Mouse (Mus musculus) left cerebral cortex, postnatal 14 days (tissue): ENCODE measurements around the gene Reck. TPM values are rescaled to one million over a fixed set of nuclear protein-coding genes. Genes with fewer than 3 reads are reported as not detected.

Source experiments
- DNase-seq, 2 experiments: peaks; one replicate each; pipeline ENCODE4 v3.0.0; 2021 to 2022; ENCODE audit warnings: low spot score in 2 of 2, mixed read lengths in 1 of 2
- intact Hi-C: fragments of 180-260 bp; cut with DNase I; formaldehyde crosslinking; loops from one replicate; pipeline ENCODE4 v1.15.1; 2025
- long read RNA-seq, 2 experiments: library from polyadenylated mRNA; stranded (forward); transcript quantifications; one replicate each; pipeline ENCODE4 v2.0.0; 2021
- total RNA-seq, 2 experiments: library from RNA; stranded (reverse); gene quantifications; 2 replicates each; pipeline ENCODE4 v1.2.3; 2021

Gene Reck
- 1 to 10 TPM; 5.6 to 7.3 TPM for total RNA-seq
- long read RNA-seq, experiment 1, partial matches to known transcripts: 2 of 3 reads
- long read RNA-seq, experiment 1, other reads (novel, unspliced or antisense): 1 of 3 reads
- long read RNA-seq, experiment 2, full-length matches to known transcripts: 1 of 2 reads
- long read RNA-seq, experiment 2, partial matches to known transcripts: 0 of 2 reads
- long read RNA-seq, experiment 2, other reads (novel, unspliced or antisense): 1 of 2 reads

DNA sequence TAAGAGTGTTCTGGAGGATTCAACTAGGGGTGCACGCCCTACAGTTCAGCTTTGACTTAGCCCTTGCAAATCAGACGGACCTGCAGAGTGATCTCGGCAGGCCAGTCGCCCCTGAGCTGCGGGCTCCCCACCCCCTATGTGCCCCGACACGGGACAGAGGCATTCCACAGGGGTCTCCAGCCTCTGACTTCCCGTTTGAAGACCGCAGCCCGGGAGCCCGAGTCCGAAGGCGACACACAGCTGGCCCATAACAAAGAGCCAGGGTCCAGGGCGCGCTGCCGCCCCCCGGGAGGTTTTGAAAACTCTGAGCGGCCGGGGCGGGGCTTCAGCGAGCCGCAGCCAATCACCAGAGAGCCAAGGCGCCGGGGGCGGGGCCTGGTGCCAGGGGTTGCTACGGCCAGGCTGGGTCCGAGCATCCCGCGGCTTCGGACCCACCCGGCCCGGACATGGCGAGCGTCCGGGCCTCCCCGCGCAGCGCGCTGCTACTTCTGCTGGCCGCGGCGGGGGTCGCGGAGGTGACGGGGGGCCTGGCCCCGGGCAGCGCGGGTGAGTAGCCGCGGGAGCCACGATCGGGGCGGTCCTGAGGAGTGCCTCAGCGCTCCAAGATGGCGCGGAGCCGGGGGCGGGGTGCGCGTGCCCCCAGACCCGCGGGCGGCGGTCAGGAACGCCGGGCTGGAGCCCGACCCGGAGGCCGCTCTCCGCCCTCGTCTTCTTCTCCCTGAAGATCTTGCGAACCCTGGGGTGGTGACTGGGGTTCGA, at the start of gene Reck:
Gene Reck (plus strand): TSS at position 371 of the 759 bp plus-strand sequence.
- intact Hi-C loops: no loop called here
- DNase-seq: peak; percentile 73 to 83

DNA sequence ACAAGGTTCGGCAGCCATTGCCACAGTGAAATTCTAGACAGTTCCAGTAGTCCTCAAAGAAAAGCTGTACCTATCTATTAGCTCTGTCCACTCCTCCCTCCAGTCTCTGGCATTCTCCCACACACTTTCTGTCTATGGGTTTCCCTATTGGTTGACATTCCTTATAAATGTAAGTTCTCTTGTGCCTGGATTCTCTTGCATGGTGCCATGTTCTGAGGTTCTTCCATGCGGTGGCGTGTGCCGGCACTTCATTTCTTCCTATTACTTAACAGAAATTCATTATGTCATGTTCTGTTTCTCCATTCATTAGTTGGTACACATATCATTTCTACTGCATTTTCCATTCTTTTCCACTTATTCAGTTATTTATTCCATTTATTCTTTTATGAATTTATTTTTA, 46.5 kb upstream of the Reck start:
- DNase-seq: no peak
- intact Hi-C loops: no loop called here

DNA sequence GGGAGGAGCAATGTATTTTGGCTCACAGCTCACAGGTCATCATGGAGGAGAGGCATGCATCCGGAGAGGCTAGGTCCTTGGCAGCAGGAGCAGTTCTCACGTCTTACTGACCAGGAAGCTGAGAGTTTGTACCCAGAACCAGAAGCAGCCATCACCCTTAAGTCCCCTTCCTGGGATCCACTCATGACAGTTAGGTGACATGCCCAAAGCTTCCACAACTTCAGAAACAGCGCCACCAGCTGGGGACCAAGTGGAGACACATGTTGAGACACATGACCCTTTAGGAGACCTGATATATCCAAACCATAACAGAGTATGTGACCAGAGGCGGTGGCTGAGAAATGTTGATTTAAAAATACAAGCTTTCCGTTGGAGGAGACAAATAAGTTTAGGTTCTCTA, 43.3 kb upstream of the Reck start:
- intact Hi-C loops: no loop called here
- no peak for DNase-seq

- intact Hi-C loops: no loop called here
- DNase-seq: no peak
These were observed 41.6 kb upstream of the Reck start for GRCm38 (mm10) chr4:43833752-43834151.

- DNase-seq: no peak
- intact Hi-C loops: no loop called here
These were observed 40.6 kb upstream of the Reck start for GRCm38 (mm10) chr4:43834749-43835148.

DNA sequence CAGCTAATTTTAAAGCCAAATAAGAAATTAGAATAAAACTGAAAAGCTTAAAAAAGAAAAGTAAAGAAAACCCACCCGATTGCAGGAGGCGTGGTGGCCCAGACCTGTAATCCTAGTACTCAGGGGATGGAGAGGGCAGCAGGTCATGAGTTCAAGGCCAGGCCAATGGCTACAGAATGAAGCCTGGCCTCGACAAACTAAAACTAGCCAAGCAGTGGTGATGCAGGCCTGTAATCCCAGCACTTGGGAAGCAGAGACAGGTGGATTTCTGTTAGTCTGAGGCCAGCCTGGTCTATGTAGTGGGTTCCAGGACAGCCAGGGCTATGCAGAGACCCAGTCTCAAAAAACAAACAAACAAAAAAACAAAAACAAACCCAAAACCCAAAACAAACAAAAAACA, 37.0 kb upstream of the Reck start:
- no peak for DNase-seq
- intact Hi-C loops: no loop called here

DNA sequence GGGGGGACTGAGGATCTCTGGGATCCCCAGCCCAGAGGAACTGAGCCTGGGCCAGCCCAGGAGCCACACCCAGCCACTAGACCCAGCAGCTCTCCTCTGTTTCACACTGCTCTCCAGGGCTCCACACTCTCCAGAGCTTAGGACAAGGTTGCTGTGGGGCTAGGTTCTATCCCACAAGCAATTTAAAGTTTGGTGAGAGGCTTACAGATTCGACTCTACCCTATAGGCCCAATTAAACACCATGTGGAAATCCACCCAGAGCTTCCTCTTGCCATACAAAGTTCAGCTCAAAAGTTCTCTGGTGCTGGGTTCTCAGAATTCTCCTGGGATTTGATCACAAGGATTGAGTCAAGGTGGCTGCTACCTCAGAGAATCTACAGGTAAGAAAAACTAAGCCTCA, 35.2 kb upstream of the Reck start, which contains the start of gene Olfr157:
Gene Olfr157 (minus strand): TSS at position 101 of the 400 bp plus-strand sequence.
- no peak for DNase-seq
- intact Hi-C loops: no loop called here

GRCm38 (mm10) chr4:43851265-43851664, 24.1 kb upstream of the Reck start, which contains the start of gene Olfr155:
Gene Olfr155 (plus strand): TSS chr4:43851565.
- DNase-seq: no peak

DNA sequence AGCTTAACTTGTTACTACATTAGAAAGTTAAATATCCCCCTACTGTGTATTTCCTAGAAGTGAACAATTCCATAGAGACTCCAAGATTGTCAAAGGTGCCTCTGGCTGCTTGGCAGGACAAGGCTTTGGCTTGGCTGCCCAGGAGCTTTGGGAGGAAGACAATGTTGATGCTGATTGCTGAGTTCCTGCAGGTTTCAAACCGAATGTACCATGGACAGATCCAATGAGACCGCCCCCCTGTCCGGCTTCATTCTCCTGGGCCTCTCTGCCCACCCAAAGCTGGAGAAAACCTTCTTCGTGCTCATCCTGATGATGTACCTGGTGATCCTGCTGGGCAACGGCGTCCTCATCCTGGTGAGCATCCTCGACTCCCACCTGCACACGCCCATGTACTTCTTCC, 21.2 kb upstream of the Reck start:
- no peak for DNase-seq
- intact Hi-C loops: no loop called here

More at GRCm38 (mm10) chr4:43851265-43851664, 24.1 kb upstream of the Reck start, which contains the start of gene Olfr155:
- intact Hi-C loops: no loop called here

DNA sequence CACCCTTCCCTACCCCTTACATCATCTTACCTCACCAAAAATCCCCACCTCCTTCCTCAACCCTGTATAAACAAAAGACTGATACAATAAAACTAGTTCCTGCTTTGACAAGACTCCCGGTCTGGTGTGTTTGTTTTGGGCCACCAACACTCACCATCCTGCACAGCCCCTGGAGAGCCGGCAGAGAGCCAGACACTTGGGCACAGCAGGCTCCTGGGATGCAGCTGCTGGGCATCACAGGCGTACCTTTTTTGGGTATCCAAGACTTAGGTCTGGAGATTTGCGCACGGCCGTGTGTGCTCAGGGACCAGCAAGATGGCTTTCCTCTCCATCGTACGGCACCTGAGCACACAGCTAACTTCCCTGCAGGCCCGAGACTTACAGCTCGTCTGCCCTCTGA, 15.4 kb upstream of the Reck start:
- intact Hi-C loops: loop anchor here (2.0 to 5.0 kb wide), 2 partner anchors 38 to 97 kb away; partner anchors contain the start of gene Olfr156
- DNase-seq: no peak

- intact Hi-C loops: loop anchor here (1.0 to 5.0 kb wide), 3 partner anchors 39 to 116 kb away; partner anchors contain the start of gene Olfr156
- DNase-seq: peak; percentile 70 to 83
These were observed 14.4 kb upstream of the Reck start for GRCm38 (mm10) chr4:43860744-43861519.

DNA sequence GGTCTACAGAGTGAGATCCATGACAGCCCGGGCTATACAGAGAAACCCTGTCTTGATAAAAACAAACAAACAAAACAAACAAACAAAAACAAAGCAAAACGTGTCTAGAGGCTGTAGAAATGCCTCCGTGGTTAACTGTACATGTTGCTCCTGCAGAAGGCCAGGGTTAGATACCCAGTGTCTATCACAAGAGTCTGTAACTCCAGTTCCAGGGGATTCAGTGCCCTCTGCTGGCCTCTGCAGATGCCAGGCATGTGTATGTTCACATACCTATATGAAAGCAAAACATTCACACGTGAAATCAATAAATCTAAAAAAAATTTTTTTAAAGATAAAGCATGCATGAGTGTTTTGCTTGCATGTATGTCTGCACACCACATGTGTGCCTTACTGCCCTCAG, 12.0 kb upstream of the Reck start:
- DNase-seq: no peak
- intact Hi-C loops: loop anchor here (5.0 kb wide), 1 partner anchor 41 kb away; the partner anchor contains the start of gene Olfr156

DNA sequence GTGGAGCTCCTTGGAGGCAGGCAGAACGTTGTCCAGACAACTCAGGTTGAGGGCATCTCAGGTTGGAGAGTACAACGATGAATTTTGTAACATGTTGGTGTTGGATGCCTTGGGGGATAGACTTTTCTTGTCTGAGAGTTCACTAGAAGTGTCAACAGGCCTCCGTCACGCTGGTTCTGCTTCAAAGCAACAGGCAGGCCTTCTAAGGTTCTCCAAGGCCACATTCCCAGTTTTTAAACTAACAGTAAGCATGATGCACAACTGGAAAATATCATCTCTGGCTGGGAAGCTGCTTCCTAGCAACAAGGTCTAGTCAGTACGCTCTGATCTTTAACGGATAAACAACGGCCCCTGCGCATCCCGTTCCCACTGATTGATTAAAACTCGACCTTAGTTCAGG, 5.5 kb upstream of the Reck start:
- intact Hi-C loops: no loop called here
- no peak for DNase-seq

GRCm38 (mm10) chr4:43874501-43874900, 829 bp upstream of the Reck start:
- intact Hi-C loops: no loop called here
- no peak for DNase-seq

DNA sequence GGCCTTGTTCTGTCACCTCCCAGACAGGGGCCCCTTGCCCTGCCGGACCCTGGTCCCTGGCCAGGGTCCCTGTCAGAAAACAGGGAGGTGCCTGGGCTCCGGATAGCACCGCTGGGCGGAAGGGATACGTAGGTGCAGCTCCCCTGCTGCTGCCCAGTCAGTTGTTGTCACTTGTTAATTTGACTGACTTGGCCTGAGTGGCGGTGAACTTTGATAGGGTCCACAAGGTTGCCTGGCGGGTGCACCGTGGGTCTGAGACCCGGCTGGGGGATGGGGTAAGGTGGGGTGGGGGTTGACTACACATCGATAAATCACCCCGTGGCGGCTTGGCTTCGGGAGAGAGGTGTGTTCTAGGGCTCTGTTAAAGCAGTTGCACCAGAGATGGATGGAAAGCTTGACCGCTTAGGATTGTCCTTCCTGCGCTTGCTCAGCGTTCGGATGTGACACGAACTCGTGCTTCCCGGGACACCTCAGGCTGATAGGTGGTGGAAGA, 635 bp downstream of the Reck start:
- intact Hi-C loops: no loop called here
- peak in 1 of 2 experiments; percentile 11 for DNase-seq

GRCm38 (mm10) chr4:43877230-43877629, 1.9 kb downstream of the Reck start:
- DNase-seq: no peak
- intact Hi-C loops: no loop called here

DNA sequence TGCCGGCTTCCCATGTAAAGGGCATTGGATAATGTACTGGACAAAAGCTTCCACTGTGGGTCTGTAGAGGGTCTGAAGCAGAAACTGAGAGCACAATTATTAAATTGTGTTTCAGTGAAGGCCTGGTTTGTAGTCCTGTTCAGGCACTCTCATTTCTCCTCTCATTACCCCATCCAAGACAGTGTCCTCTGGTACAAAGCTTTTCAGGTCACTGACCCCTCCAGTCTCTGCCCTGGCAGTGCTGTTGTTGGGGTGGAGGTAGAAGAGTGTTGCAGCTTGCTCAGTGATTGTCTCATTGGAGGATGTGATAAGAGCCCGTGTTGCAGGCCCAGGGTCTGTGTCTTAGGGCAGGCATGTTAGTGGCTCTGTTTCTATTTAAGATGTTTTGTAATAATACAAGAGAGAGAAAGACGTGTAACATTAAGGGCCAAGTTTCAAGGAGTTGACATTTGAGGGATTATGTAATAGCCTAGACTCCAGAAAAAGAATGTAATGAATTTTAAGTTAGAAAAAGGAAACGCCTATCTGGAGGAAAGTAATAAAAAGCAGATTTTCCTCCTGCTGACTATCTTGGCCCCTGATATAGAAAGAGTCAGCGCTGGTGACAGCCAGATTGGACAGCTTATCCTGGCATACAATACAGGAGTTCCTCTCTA, 2.9 kb downstream of the Reck start:
- intact Hi-C loops: no loop called here
- DNase-seq: no peak

DNA sequence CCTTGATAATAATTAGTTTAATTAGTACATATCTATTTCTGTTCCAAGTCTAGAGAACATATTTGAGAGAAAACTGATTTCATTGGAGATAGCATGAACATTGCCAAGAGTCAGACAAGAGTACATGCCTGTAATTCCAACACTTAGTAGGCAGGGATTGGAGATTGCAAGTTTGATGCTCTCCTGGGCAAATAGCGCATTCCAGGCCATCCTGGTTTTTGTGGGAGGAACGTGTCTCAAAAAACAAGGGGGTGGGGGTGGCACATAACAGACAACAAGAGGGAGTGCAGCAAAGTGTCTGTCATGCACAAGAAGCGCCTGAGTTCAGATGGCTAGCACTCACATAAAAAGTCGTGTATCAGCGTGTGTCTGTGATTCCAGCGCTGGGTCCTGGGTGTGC, 4.2 kb downstream of the Reck start:
- DNase-seq: no peak
- intact Hi-C loops: no loop called here

DNA sequence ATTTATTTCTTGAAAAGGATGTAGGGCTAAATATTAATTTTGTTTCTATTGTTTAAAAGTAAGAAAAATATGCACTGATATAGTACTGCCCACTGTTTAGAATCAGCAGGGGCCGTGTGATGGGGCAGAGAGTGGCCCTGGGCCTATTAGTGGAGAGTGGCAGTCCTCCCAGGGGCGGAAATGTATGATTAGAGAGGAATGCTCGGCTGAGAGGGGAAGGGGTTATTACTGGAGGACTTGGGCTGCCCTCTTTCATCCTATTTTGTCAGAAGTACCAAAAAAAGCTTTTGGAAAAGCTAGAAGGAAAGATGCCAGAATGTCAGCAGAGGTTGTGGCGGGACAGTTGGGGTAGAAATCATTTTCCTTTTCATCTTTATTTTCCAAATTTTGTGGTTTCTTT, 8.9 kb downstream of the Reck start:
- intact Hi-C loops: no loop called here
- DNase-seq: no peak
